Mouse (Mus musculus): ENCODE data around the gene Cplx1.

- no peak for TF ChIP-seq GATA1 (IDR thresholded peaks at IDR 0.05; ENCODE audit: low read length)
- TF ChIP-seq TAL1 (IDR thresholded peaks at IDR 0.05; ENCODE audit: low read length) = no peak
Measured at GRCm38 (mm10) chr5:108547636-108548035, 2.2 kb downstream of the Cplx1 start.
